24 mouse cellular contexts compared by ENCODE assay signal in the genomic region with DNA sequence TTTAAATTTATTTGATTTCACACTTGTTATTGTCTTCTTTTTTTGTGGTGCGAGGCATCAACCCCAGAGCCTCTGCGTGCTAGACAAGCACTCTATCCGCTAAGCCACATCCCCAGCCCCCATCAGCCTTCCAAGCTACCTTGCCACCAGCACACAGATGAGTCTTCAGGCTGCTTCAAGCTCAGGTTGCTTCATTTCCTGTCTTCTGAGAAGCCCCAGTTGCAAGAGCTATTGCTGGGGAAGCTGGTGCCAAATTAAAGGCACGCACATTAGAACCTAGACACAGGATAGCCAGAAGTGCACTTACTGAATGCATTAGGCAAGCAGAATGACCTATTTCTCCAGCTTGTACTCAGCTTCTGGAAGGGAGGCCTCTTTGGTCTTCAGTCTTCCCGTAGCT. TPM values are rescaled to one million over a fixed set of nuclear protein-coding genes. Genes with fewer than 3 reads are reported as not detected.
DNase-seq lines count a peak whose midpoint lies in the region; ATAC-seq lines count a peak whose summit lies in the region.
"Had no signal": no experiment of that assay in that cellular context is flagged by ENCODE, and none has a peak within 500 bp of the region (broad histone marks: within the 10 kb centered on the region; RNA-seq: fewer than 3 reads in every experiment).

No protein-coding gene starts in this region.

- no peak for ATAC-seq in forebrain, embryonic 11.5 days (replicated peaks; ENCODE audit: low FRiP score)
- no peak for ATAC-seq in forebrain, embryonic 14.5 days
- ATAC-seq in megakaryocyte progenitor cell, adult 5-6 weeks (replicated peaks; ENCODE audit: poor library complexity): peak; percentile 76
- ATAC-seq in midbrain, embryonic 11.5 days (ENCODE audit: low FRiP score): no peak
- ATAC-seq: forebrain, embryonic 13.5 days had no signal

- no peak overlapping the region for H3K27ac ChIP-seq in forebrain, embryonic 11.5 days (ENCODE audit: low read depth, low read length)
- no peak overlapping the region for H3K27ac ChIP-seq in forebrain, embryonic 14.5 days (ENCODE audit: low read depth, low read length)
- H3K27ac ChIP-seq in midbrain, embryonic 11.5 days (ENCODE audit: low read depth, low read length): no peak overlapping the region
- H3K27ac ChIP-seq: forebrain, embryonic 13.5 days; heart, embryonic 10.5 days; hindbrain, embryonic 15.5 days; midbrain, embryonic 12.5 days; stomach, embryonic 15.5 days had no signal

- H3K9ac ChIP-seq in forebrain, embryonic 11.5 days (ENCODE audit: low read length): no peak overlapping the region
- no peak overlapping the region for H3K9ac ChIP-seq in forebrain, embryonic 14.5 days (ENCODE audit: low read length)
- H3K9ac ChIP-seq in midbrain, embryonic 11.5 days (ENCODE audit: low read length): no peak overlapping the region
- H3K9ac ChIP-seq: forebrain, embryonic 13.5 days; hindbrain, embryonic 15.5 days; midbrain, embryonic 12.5 days; stomach, embryonic 15.5 days had no signal

- H3K4me2 ChIP-seq in forebrain, embryonic 11.5 days (ENCODE audit: low read depth, low read length, severe bottlenecking): no peak overlapping the region
- H3K4me2 ChIP-seq in forebrain, embryonic 14.5 days (ENCODE audit: low read length): no peak overlapping the region
- H3K4me2 ChIP-seq in midbrain, embryonic 11.5 days: no peak overlapping the region
- H3K4me2 ChIP-seq: forebrain, embryonic 13.5 days; hindbrain, embryonic 15.5 days; midbrain, embryonic 12.5 days; stomach, embryonic 15.5 days had no signal

- no peak overlapping the region for H3K4me3 ChIP-seq in forebrain, embryonic 11.5 days (ENCODE audit: low read depth, low read length)
- no peak overlapping the region for H3K4me3 ChIP-seq in forebrain, embryonic 14.5 days (ENCODE audit: low read depth, low read length)
- no peak overlapping the region for H3K4me3 ChIP-seq in midbrain, embryonic 11.5 days (ENCODE audit: low read depth, low read length)
- H3K4me3 ChIP-seq: forebrain, embryonic 13.5 days; heart, embryonic 10.5 days; hindbrain, embryonic 15.5 days; midbrain, embryonic 12.5 days; stomach, embryonic 15.5 days had no signal

- DNase-seq in forebrain, embryonic 11.5 days (ENCODE audit: low spot score): peak; percentile 5
- DNase-seq in forebrain, embryonic 14.5 days (ENCODE audit: low spot score): no peak
- DNase-seq in CD8-positive naive resting alpha-beta T cell, adult 2 months (ENCODE audit: low read depth in 2 of 2, low spot score in 2 of 2): peak; percentile 12 to 29
- peak; percentile 62 for DNase-seq in thymus, postnatal 14 days
- DNase-seq in Muller cell, postnatal 12 days (ENCODE audit: inconsistent ontology term): no peak
- no peak for DNase-seq in urinary bladder, postnatal 36 days (ENCODE audit: low spot score in 2 of 2)
- no peak for DNase-seq in midbrain, embryonic 11.5 days (ENCODE audit: low spot score, missing footprints)
- DNase-seq: adrenal gland, adult 8-10 months; cerebellum, adult 9-10 months; embryo, embryonic 11 days; heart, postnatal 14 days; kidney, adult 2 months; kidney, postnatal 36 days; liver had no signal

- 92% methylated on average over 5 of the region's 5 CpGs for WGBS in forebrain, embryonic 11.5 days
- WGBS in forebrain, embryonic 14.5 days: 92% methylated on average over 5 of the region's 5 CpGs
- WGBS in midbrain, embryonic 11.5 days: 88% methylated on average over 5 of the region's 5 CpGs

- no peaks in the 10 kb centered on the region for H3K4me1 ChIP-seq in forebrain, embryonic 11.5 days (replicated peaks; ENCODE audit: control insufficient read depth, insufficient read depth, low read length)
- no peaks in the 10 kb centered on the region for H3K4me1 ChIP-seq in forebrain, embryonic 14.5 days (ENCODE audit: control insufficient read depth, insufficient read depth, low read length)
- H3K4me1 ChIP-seq in midbrain, embryonic 11.5 days (ENCODE audit: control insufficient read depth, insufficient read depth, low read length): no peaks in the 10 kb centered on the region
- H3K4me1 ChIP-seq: forebrain, embryonic 13.5 days; hindbrain, embryonic 15.5 days; midbrain, embryonic 12.5 days; stomach, embryonic 15.5 days had no signal

- H3K36me3 ChIP-seq in forebrain, embryonic 11.5 days (ENCODE audit: control insufficient read depth, insufficient read depth, low read length): no peaks in the 10 kb centered on the region
- H3K36me3 ChIP-seq in forebrain, embryonic 14.5 days (ENCODE audit: control insufficient read depth, insufficient read depth, low read length): no peaks in the 10 kb centered on the region
- H3K36me3 ChIP-seq in midbrain, embryonic 11.5 days (ENCODE audit: control insufficient read depth, insufficient read depth, low read length): no peaks in the 10 kb centered on the region
- H3K36me3 ChIP-seq: heart, embryonic 10.5 days; hindbrain, embryonic 15.5 days; midbrain, embryonic 12.5 days; stomach, embryonic 15.5 days had no signal

- H3K9me3 ChIP-seq in forebrain, embryonic 11.5 days (ENCODE audit: control insufficient read depth, low read length): no peaks in the 10 kb centered on the region
- H3K9me3 ChIP-seq in forebrain, embryonic 14.5 days (replicated peaks; ENCODE audit: control insufficient read depth, low read length): no peaks in the 10 kb centered on the region
- H3K9me3 ChIP-seq in midbrain, embryonic 11.5 days (ENCODE audit: control insufficient read depth, low read length): no peaks in the 10 kb centered on the region
- H3K9me3 ChIP-seq: forebrain, embryonic 13.5 days; heart, embryonic 10.5 days; hindbrain, embryonic 15.5 days; midbrain, embryonic 12.5 days; stomach, embryonic 15.5 days had no signal

- no peaks in the 10 kb centered on the region for H3K27me3 ChIP-seq in forebrain, embryonic 11.5 days (ENCODE audit: control insufficient read depth, insufficient read depth, low read length)
- no peaks in the 10 kb centered on the region for H3K27me3 ChIP-seq in forebrain, embryonic 14.5 days (replicated peaks; ENCODE audit: control insufficient read depth, insufficient read depth, low read length)
- no peaks in the 10 kb centered on the region for H3K27me3 ChIP-seq in midbrain, embryonic 11.5 days (ENCODE audit: control insufficient read depth, insufficient read depth, low read length)
- H3K27me3 ChIP-seq: forebrain, embryonic 13.5 days; hindbrain, embryonic 15.5 days; midbrain, embryonic 12.5 days; stomach, embryonic 15.5 days had no signal

RNA-seq across cellular contexts. Expression of gene Tmigd1, which starts 22.1 kb away (rescaled TPM):
- not detected in 2 replicates for polyA plus RNA-seq in forebrain, embryonic 11.5 days (2014; fragmentation: Nextera tagmentation; extraction: Ambion mirVana)
- not detected in 2 replicates for polyA plus RNA-seq in forebrain, embryonic 14.5 days (2014; fragmentation: Nextera tagmentation; extraction: Ambion mirVana)
- total RNA-seq in megakaryocyte progenitor cell, adult 5-6 weeks (2015): not detected in 2 replicates
- total RNA-seq in megakaryocyte progenitor cell, adult 5-6 weeks (2017): not detected in 2 replicates
- not detected in 2 replicates for polyA plus RNA-seq in midbrain, embryonic 11.5 days (2014; fragmentation: Nextera tagmentation; extraction: Ambion mirVana)
- total RNA-seq: gastrocnemius, adult 8-10 months; layer of hippocampus, postnatal 14 days; left cerebral cortex, postnatal 25 days had no signal
- polyA plus RNA-seq: hindbrain, embryonic 15.5 days; midbrain, embryonic 12.5 days; neural tube, embryonic 11.5 days had no signal

RNA-seq across cellular contexts. Expression of gene Cpd, which starts 33.0 kb away (rescaled TPM):
- polyA plus RNA-seq in forebrain, embryonic 11.5 days (2014; fragmentation: Nextera tagmentation; extraction: Ambion mirVana): 14.3 and 15.6 TPM in 2 replicates
- 8.0 and 9.8 TPM in 2 replicates for polyA plus RNA-seq in forebrain, embryonic 14.5 days (2014; fragmentation: Nextera tagmentation; extraction: Ambion mirVana)
- 28.3 and 29.5 TPM in 2 replicates for total RNA-seq in megakaryocyte progenitor cell, adult 5-6 weeks (2015)
- 18.8 and 18.9 TPM in 2 replicates for total RNA-seq in megakaryocyte progenitor cell, adult 5-6 weeks (2017)
- 14.4 and 16.5 TPM in 2 replicates for polyA plus RNA-seq in midbrain, embryonic 11.5 days (2014; fragmentation: Nextera tagmentation; extraction: Ambion mirVana)

RNA-seq across cellular contexts. Expression of gene Blmh, which starts 44.8 kb away (rescaled TPM):
- 167 and 174 TPM in 2 replicates for polyA plus RNA-seq in forebrain, embryonic 11.5 days (2014; fragmentation: Nextera tagmentation; extraction: Ambion mirVana)
- polyA plus RNA-seq in forebrain, embryonic 14.5 days (2014; fragmentation: Nextera tagmentation; extraction: Ambion mirVana): 110 and 119 TPM in 2 replicates
- 63.5 and 71.3 TPM in 2 replicates for total RNA-seq in megakaryocyte progenitor cell, adult 5-6 weeks (2015)
- total RNA-seq in megakaryocyte progenitor cell, adult 5-6 weeks (2017): 196 and 216 TPM in 2 replicates
- polyA plus RNA-seq in midbrain, embryonic 11.5 days (2014; fragmentation: Nextera tagmentation; extraction: Ambion mirVana): 183 and 197 TPM in 2 replicates

Comparison
In these comparisons a context has a peak if more than half of its experiments do, and no peak if none do; other contexts are left out.
1. DNase-seq: peak in forebrain, embryonic 11.5 days (single experiment), CD8-positive naive resting alpha-beta T cell, adult 2 months (2 of 2) and thymus, postnatal 14 days (single experiment); none in forebrain, embryonic 14.5 days (single experiment), Muller cell, postnatal 12 days (single experiment), urinary bladder, postnatal 36 days (0 of 2) and midbrain, embryonic 11.5 days (single experiment).